Mouse (Mus musculus): ENCODE results near the gene Fastkd3.
A peak's percentile ranks its signal among the peaks of the same experiment; 100 is the strongest.

Fastkd3 gene

GRCm38 (mm10) chr13:68581747-68582516, at the start of gene Fastkd3, which contains the start of gene Mtrr:
TSS of gene Fastkd3 (plus strand) at chr13:68582234.
TSS of gene Mtrr (minus strand) at chr13:68582149.
- peak; percentile 99 for DNase-seq

GRCm38 (mm10) chr13:68553391-68553790, 28.6 kb upstream of the Fastkd3 start:
- DNase-seq: peak; percentile 29 to 39

GRCm38 (mm10) chr13:68568110-68568509, 13.9 kb upstream of the Fastkd3 start:
- DNase-seq: no peak

- DNase-seq: no peak
Observed at GRCm38 (mm10) chr13:68568548-68568947, 13.5 kb upstream of the Fastkd3 start.

- peak; percentile 71 to 77 for DNase-seq
Observed at GRCm38 (mm10) chr13:68569589-68570336, 12.3 kb upstream of the Fastkd3 start.

- DNase-seq: no peak
Observed at GRCm38 (mm10) chr13:68572247-68572646, 9.8 kb upstream of the Fastkd3 start.

GRCm38 (mm10) chr13:68572966-68573913, 8.8 kb upstream of the Fastkd3 start:
- no peak for DNase-seq

GRCm38 (mm10) chr13:68574398-68574797, 7.6 kb upstream of the Fastkd3 start:
- no peak for DNase-seq

GRCm38 (mm10) chr13:68577945-68578344, 4.1 kb upstream of the Fastkd3 start:
- no peak for DNase-seq

- no peak for DNase-seq
Observed at GRCm38 (mm10) chr13:68581086-68581740, 821 bp upstream of the Fastkd3 start.

GRCm38 (mm10) chr13:68582517-68582780, 415 bp downstream of the Fastkd3 start:
- no peak for DNase-seq

GRCm38 (mm10) chr13:68583961-68584360, 1.9 kb downstream of the Fastkd3 start:
- peak; percentile 11 to 25 for DNase-seq

GRCm38 (mm10) chr13:68585441-68585840, 3.4 kb downstream of the Fastkd3 start:
- DNase-seq: no peak

- no peak for DNase-seq
Observed at GRCm38 (mm10) chr13:68588352-68588751, 6.3 kb downstream of the Fastkd3 start.

GRCm38 (mm10) chr13:68593797-68594196, 11.8 kb downstream of the Fastkd3 start:
- DNase-seq: peak; percentile 54 to 66

- DNase-seq: no peak
Observed at GRCm38 (mm10) chr13:68597199-68597598, 15.2 kb downstream of the Fastkd3 start, which contains the start of gene 1700001L19Rik. TSS of gene 1700001L19Rik (plus strand) at chr13:68597421.

GRCm38 (mm10) chr13:68597667-68598066, 15.6 kb downstream of the Fastkd3 start:
- no peak for DNase-seq

GRCm38 (mm10) chr13:68598953-68599352, 16.9 kb downstream of the Fastkd3 start:
- no peak for DNase-seq

- peak; percentile 38 to 45 for DNase-seq
Observed at GRCm38 (mm10) chr13:68601184-68601583, 19.1 kb downstream of the Fastkd3 start.

GRCm38 (mm10) chr13:68603085-68603484, 21.1 kb downstream of the Fastkd3 start:
- DNase-seq: no peak

- DNase-seq: peak; percentile 39 to 43
Observed at GRCm38 (mm10) chr13:68605689-68606126, 23.7 kb downstream of the Fastkd3 start.

Measured in cerebellum, postnatal 14 days (tissue).